Mouse (Mus musculus) layer of hippocampus, adult 2 months (tissue): ENCODE results near the gene Sh2b2. TPM values are rescaled to one million over a fixed set of nuclear protein-coding genes. Genes with fewer than 3 reads are reported as not detected.

Source experiments
- DNase-seq, 2 experiments: peaks; one replicate each; pipeline ENCODE4 v3.0.0; 2022; ENCODE audit warnings: low spot score in 2 of 2
- H3K27ac ChIP-seq: fragments of 200-600 bp; 2 replicates; pipeline ENCODE4 v1.8.1; 2022
- H3K4me3 ChIP-seq: fragments of 200-600 bp; 2 replicates; pipeline ENCODE4 v1.8.1; 2022; ENCODE audit warnings: mild to moderate bottlenecking
- CTCF ChIP-seq: fragments of 200-600 bp; conservative IDR thresholded peaks from 2 replicates; pipeline ENCODE4 v1.8.1; 2022; ENCODE audit warnings: antibody characterized with exemption, mild to moderate bottlenecking, moderate library complexity
- total RNA-seq, 2 experiments: library from RNA; stranded (reverse); gene quantifications; 2 replicates each; pipeline ENCODE4 v1.2.3; 2021

Sh2b2 gene
- total RNA-seq, 2 experiments from 2014 or later: 4.5 to 4.6 TPM

DNA sequence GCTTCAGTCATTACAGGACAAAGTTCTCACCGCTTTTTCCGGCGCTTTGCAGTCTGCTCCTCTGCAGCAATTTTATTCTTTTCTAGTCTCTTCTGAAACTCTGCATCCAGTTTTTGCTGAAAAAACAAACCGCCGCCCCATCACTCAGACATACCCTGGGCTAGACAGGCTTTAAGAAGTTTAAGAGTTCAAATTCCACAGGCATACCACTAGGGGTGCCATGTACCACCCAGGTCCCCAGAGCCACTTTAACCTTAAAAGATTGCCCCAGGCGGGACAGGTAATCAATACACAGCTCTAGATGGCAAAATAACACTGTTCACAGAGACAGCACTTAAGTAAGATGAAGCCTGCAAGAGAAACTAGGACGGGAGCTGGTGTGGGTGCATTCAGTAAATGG is 54.5 kb downstream of the Sh2b2 start:
- Histone ChIP-seq H3K27ac (no peak overlapping the region), H3K4me3 (no peak overlapping the region)
- peak; percentile 59 for TF ChIP-seq CTCF
- DNase-seq: no peak

DNA sequence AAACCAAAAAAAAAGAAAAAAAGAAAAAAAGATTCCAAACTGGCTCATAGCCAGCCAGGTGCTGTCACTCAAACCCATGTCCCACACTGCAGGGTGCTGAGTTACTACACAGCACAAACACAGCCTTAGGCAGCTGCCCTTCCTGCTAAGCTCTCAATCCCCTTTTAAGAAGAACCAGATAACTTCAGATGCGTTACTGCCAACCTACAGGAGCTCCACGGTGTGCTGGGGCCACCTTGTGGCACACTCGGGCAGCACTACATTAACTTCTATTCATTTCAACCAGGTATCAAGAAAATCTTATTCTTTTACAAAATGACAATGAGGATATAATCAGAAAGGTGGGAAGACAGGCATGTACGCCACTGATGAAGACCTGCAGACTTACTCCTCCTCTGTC is 59.6 kb downstream of the Sh2b2 start:
- peak in 1 of 2 experiments; percentile 67 for DNase-seq
- peak; percentile 96 for TF ChIP-seq CTCF
- Histone ChIP-seq H3K4me3 (no peak overlapping the region), H3K27ac (no peak overlapping the region)

DNA sequence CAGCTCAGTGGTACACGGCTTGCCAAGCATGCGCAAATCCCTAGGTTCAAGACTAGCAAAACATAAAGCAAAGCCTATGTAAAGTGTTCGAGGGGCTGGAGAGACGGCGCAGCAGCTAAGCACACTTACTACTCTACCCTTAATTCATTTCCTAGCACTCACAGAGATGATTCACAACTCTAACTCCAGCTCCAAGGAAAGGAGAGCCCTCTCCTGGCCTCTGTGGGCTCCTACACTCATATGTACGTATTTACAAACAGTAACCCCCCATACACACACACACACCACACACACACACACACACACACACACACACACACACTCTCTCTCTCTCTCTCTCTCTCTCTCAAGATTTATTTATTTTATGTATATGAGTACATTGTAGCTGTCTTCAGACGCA is 62.6 kb downstream of the Sh2b2 start:
- peak overlapping the region; percentile 81 for H3K27ac ChIP-seq
- DNase-seq: no peak
- peak; percentile 55 for TF ChIP-seq CTCF
- H3K4me3 ChIP-seq: no peak overlapping the region

DNA sequence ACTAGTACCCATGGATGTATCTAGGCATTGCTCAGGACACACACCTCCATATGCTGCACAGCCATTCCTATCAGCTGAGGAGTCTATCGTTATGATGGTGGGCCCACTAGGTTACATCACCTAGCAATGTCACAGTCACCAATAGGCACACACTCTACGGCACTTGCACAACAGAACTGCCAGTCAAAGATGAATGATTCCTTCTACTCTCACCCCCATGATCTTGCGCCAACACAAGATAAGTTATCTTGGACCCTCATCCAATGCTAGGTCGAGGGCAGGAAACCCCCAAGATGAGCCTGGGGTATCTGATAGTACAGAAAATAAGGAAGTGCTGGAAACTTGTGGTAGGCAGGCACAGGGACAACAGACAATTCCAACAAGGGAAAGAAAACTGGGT is 63.5 kb downstream of the Sh2b2 start:
- H3K4me3 ChIP-seq: no peak overlapping the region
- peak overlapping the region; percentile 81 for H3K27ac ChIP-seq
- no peak for TF ChIP-seq CTCF
- no peak for DNase-seq

DNA sequence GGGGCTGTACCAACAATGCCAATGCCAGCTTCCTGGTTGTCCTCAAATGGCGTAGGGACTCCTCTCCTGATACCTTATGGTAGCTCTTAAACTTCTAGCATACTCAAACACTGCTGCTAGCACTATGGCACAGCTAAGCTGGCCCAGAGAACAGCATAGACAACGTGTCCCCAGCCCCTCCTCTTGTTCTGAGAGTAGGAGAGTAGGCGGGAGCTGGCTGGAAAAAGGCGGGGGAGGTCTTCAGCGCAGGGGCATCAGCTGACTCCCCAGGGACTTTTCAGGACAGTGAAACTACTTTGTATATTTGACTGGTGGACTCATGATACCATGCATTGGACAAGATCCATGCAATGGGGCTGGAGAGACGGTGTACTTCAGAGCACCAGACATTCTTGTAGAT is 64.3 kb downstream of the Sh2b2 start:
- no peak for TF ChIP-seq CTCF
- no peak overlapping the region for H3K4me3 ChIP-seq
- DNase-seq: peak; percentile 65 to 79
- H3K27ac ChIP-seq: peak overlapping the region; percentile 94

DNA sequence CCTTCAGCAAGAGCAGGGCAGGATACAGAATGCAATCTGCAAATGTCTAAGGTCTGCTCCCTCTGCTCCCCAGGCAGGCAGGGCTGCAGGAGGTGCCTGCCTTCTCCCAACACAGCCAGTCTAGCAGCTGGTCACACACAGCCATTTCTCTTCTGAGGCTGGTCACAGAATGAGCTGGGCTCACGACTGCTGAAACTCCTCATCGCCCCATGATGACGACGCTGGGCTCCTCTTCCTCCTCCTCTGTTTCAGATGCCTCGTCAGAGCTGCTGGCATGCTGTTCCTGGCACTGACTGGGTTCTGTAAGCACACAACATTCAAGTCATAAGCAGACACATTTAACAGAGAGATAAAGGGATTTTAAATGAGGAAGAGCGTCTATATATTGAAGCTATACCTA is 65.2 kb downstream of the Sh2b2 start:
- TF ChIP-seq CTCF: no peak
- DNase-seq: peak; percentile 49 to 50
- no peak overlapping the region for H3K4me3 ChIP-seq

DNA sequence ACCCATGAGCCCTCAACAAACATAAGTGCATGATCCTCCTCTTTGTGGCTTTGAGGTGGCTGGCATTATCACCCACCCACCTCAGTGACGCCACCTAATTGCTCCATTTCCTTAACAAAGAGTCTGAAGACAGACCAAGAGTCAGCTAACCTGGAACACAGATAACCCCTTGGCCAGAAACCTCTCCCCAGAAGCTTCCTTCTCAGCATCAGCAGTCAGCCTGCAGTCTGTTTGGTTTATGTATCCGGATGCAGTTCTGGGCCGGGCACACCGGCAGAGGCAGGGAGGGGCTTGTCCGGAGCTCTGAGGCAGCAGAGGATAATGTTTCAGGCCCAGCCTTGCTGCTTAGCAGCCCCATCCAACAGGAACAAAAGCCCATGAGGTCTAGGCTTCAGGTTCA is 66.8 kb downstream of the Sh2b2 start:
- Histone ChIP-seq H3K27ac (no peak overlapping the region), H3K4me3 (no peak overlapping the region)
- TF ChIP-seq CTCF: no peak
- no peak for DNase-seq

More for the DNA sequence above, 65.2 kb downstream of the Sh2b2 start:
- peak overlapping the region; percentile 94 for H3K27ac ChIP-seq

DNA sequence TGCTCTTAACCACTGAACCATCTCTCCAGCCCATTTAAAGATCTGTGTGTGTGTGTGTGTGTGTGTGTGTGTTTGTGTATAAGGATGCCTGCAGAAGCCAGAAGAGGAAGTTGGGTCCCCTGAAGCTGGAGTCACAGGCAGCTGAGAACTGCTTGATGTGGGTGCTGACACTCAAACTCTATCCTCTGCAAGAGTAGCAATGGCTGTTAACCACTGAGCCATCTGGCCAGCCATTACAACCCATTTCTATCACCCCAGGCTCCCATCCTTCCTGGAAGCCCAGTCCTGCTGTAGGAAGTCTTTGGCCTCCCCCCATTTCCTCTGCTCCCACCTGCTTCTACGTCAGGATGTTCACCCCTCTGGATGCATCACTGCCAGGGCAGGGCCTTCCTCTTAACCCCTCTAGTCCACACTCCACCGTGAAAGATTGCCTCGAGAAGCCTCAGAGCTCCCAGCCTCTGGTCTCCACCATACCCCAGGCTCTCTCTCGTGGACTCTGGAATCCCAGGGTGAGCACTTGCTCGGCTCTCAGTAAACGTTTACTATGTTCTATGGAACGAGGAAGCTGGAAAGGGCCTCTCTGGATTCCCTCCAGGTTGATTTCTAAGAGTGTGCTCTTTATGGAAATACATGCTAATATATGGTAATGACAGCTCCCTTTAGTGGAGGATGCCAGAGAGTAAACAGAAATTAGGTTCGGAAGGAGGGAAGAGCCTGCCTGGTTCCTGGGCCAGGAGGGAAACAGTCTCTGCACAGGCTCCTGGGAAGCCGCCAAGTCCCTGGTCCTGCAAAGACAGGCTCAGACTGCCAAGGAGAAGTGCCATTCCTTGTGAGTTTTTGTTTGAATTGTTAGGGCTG is 72.5 kb downstream of the Sh2b2 start:
- peak overlapping the region; percentile 43 for H3K27ac ChIP-seq
- H3K4me3 ChIP-seq: no peak overlapping the region
- TF ChIP-seq CTCF: no peak
- peak; percentile 58 to 70 for DNase-seq

DNA sequence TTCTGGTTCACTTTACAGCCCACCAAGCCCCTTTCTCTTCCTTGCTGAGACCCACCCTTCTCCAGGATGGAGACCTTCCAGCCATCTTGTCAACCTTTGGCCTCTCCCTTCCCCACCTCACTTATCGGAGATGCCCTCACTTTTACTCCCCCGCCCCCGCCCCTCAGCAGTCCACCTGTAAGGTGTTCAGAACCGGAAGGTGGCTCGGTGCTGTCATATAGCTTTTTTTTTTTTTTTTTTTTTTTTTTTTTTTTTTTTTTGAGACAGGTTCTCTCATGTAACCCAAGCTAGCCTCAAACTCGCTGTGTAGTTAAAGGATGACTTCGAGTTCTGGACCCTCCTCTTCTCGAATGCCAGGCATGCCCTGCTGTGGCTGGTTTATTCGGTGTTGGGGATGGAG is 73.4 kb downstream of the Sh2b2 start:
- Histone ChIP-seq H3K27ac (no peak overlapping the region), H3K4me3 (no peak overlapping the region)
- no peak for TF ChIP-seq CTCF
- DNase-seq: no peak

DNA sequence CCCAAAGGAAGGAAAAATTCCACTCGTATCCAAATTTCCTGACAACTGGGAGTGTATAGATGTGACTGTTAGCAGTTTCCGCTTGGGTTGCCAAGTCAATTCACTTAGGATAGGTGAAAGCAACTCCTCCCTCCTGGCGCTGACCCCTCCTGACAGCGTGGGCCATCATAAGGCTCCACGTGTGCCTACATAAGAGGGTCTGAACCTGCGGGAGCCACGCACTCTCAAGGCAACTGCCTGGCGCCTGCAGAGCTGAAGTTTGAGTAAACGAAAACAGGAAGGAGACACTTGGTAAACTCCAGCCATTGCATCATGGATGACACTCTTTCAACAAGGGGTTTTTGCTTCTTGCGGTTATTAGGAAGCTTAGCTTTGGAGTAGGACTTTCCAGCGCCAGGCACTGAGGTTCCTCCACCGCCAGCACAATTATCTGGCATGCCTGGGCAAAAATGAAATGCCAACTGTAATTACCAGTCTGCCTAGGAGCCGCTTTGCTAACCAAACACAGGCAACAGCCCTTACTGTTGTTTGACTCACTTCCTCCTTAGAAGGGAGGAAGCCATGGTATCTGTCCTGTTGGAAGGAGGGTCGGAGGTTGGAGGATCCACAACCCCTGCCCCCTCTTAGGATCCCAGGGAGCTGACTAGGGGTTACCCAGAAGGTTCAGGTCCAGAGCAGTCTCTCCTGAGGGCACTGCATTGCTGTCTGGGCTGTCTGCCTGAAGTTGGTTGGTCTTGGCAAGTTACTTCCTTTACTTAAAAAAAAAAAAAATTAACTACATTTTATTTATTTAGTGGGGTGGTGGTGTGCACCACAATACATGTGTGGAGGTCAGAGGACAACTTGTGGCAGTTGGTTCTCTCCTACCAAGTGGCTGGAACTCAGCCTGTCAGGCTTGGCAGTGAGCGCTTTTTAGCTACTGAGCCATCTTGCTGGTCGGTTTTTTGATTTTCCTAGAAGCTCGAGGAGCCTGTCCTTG is 74.7 kb downstream of the Sh2b2 start:
- no peak for TF ChIP-seq CTCF
- H3K4me3 ChIP-seq: peak overlapping the region; percentile 76
- DNase-seq: no peak
- H3K27ac ChIP-seq: peak overlapping the region; percentile 94

DNA sequence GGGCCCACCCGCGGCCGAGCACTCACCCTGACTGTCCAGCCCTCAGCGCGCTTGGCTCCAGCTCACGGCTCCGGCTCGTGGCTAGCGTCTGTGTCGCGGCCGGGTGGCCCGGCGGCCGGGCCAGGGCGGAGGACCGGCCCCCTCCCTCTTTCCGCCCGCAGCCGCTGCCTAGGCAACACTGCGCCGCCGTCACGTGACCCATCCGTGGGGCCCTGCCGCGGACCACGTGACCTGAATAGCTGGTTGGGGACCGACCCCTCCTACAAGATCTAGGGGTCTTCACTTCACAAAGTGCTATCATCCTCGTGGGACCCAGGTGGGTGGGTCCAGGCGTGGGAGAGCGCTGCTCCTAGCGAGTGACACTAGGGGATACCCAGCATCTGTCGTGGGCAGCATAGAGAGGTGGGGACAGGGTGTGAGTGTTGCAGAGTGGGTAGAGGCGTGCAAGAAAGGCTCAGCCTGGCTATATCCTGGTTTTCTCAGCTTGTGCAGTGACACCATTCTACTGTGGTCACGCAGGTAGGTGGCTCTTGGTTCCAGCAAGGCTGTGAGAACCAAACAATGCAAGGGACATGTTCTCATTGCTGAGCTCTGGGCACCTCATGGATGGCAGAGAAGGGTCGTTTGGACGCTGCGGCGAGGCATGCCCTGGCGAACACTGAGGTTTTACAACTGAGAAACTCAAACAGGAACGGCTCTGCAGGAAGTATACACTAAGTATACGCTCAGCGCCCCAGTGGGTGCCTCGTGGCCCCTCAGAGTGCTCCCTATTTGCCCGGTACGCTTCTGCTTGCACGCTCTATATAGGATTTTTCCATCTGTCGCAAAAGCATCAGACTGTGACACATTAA is 75.6 kb downstream of the Sh2b2 start, which contains the start of gene Orai2:
Orai2 (minus strand) TSS at position 202 of the 851 bp plus-strand sequence.
- TF ChIP-seq CTCF: no peak
- H3K4me3 ChIP-seq: peak within 1 kb of the TSS; percentile 76
- DNase-seq: peak; percentile 82 to 86
- H3K27ac ChIP-seq: peak within 1 kb of the TSS; percentile 94
